In the genomic region with DNA sequence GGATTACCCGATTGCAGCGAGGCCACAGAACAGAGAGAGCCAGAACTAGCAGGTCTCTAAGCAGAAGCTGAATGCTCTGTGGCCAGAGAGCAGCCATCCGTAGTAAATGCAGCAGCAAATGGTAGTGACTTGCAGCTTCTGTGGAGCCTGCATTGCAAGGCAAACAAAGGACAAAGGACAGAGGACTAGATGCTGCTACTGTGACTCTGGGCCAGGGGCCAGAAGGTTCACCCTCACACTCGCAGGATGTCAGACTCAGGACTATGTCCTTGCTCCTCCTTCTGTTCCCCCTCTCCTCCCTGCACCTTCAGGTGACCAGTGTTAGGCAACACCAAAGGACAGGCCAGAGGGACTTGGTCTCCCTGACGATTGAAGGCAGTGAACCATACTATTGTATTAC, we compare ENCODE assay signal across 12 mouse cellular contexts.
A peak's percentile ranks its signal among the peaks of the same experiment; 100 is the strongest.
DNase-seq lines count a peak whose midpoint lies in the region; ATAC-seq lines count a peak whose summit lies in the region.
"Had no signal": no experiment of that assay in that cellular context is flagged by ENCODE, and none has a peak within 500 bp of the region (broad histone marks: within the 10 kb centered on the region; RNA-seq: fewer than 3 reads in every experiment).

No protein-coding gene starts in this region.

- DNase-seq in frontal cortex, postnatal 14 days (ENCODE audit: low spot score in 2 of 2) = no peak
- peak; percentile 8 for DNase-seq in embryo, embryonic 10.5 days (ENCODE audit: low spot score)
- peak; percentile 83 for DNase-seq in kidney, adult 9 months
- no peak for DNase-seq in yolk sac, embryonic 10.5 days (ENCODE audit: low spot score)
- no peak for DNase-seq in ovary, adult 18-20 months (ENCODE audit: low spot score)
- no peak for DNase-seq in left cerebral cortex, adult 9 months (ENCODE audit: low spot score in 2 of 2)
- DNase-seq: heart, adult 18-20 months had no signal

- H3K36me3 ChIP-seq in midbrain, embryonic 15.5 days (replicated peaks) = no peaks in the 10 kb centered on the region
- H3K36me3 ChIP-seq: embryonic facial prominence, embryonic 12.5 days; liver, embryonic 15.5 days had no signal

- no peak overlapping the region for H3K4me3 ChIP-seq in midbrain, embryonic 15.5 days
- H3K4me3 ChIP-seq: embryonic facial prominence, embryonic 12.5 days; liver, embryonic 15.5 days had no signal

- H3K27ac ChIP-seq in midbrain, embryonic 15.5 days = peak overlapping the region; percentile 45
- H3K27ac ChIP-seq: embryonic facial prominence, embryonic 12.5 days; liver, embryonic 15.5 days; macrophage had no signal

- no peaks in the 10 kb centered on the region for H3K9me3 ChIP-seq in midbrain, embryonic 15.5 days
- H3K9me3 ChIP-seq: embryonic facial prominence, embryonic 12.5 days; liver, embryonic 15.5 days had no signal

- H3K27me3 ChIP-seq in midbrain, embryonic 15.5 days (replicated peaks) = no peaks in the 10 kb centered on the region
- H3K27me3 ChIP-seq: embryonic facial prominence, embryonic 12.5 days; liver, embryonic 15.5 days had no signal

- H3K9ac ChIP-seq in midbrain, embryonic 15.5 days = no peak overlapping the region
- H3K9ac ChIP-seq: embryonic facial prominence, embryonic 12.5 days; liver, embryonic 15.5 days had no signal

- peak; percentile 14; the same call in 1 of the 2 replicates for ATAC-seq in frontal cortex, adult (ENCODE audit: low TSS enrichment)
- ATAC-seq in midbrain, embryonic 15.5 days (replicated peaks) = 0 out of 2 replicates have a peak, but pooled peaks have one; percentile 24

- WGBS in midbrain, embryonic 15.5 days = 19% methylated on average over 5 of the region's 5 CpGs

- no peak overlapping the region for H3K4me2 ChIP-seq in midbrain, embryonic 15.5 days
- H3K4me2 ChIP-seq: embryonic facial prominence, embryonic 12.5 days; liver, embryonic 15.5 days had no signal

- peaks cover 17% of the 10 kb centered on the region for H3K4me1 ChIP-seq in midbrain, embryonic 15.5 days
- H3K4me1 ChIP-seq: embryonic facial prominence, embryonic 12.5 days; liver, embryonic 15.5 days had no signal

Comparison
In these comparisons a context has a peak if more than half of its experiments do, and no peak if none do; other contexts are left out.
1. DNase-seq: peak in embryo, embryonic 10.5 days (single experiment) and kidney, adult 9 months (single experiment); none in frontal cortex, postnatal 14 days (0 of 2), yolk sac, embryonic 10.5 days (single experiment), ovary, adult 18-20 months (single experiment) and left cerebral cortex, adult 9 months (0 of 2).